Mouse (Mus musculus) stomach, postnatal 0 days (tissue): ENCODE measurements around the gene Dscam.

Source experiments
- CTCF ChIP-seq: IDR thresholded peaks from 2 replicates; pipeline ENCODE4 v1.5.1; 2016; ENCODE audit warnings: antibody characterized with exemption, low read depth, mild to moderate bottlenecking, moderate library complexity
- EP300 ChIP-seq: optimal IDR thresholded peaks from 2 replicates; pipeline ENCODE3; 2016; ENCODE audit warnings: antibody characterized with exemption

DNA sequence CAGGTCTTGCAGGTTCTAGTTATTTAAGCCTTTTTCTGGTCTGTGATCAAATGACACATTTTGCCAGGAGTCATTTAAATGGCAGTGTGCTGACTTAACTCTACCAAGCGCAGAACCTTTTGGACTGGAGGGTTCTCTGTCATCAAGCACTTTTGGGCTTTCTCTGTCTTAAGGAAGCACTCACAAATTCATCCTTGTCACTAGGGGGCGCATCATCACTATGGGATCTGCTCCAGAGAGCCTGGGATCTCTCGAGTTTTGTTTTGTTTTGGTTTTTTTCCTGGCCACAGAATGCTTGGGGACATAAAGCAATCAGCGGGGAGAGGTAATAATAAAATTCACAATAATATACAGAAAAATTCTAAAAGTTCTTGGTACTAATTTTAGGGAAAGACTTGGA, 486.0 kb downstream of the Dscam start:
- TF ChIP-seq CTCF (peak; percentile 81), EP300 (no peak)
